Mouse (Mus musculus) intestine, embryonic 14.5 days (tissue): ENCODE results near the gene Olfr1214. TPM values are rescaled to one million over a fixed set of nuclear protein-coding genes. Genes with fewer than 3 reads are reported as not detected.

ENCODE experiments used
- polyA plus RNA-seq: library from polyadenylated mRNA; unstranded; fragments of >200 nt; fragmentation: Nextera tagmentation; extraction: Ambion mirVana; gene quantifications from 2 replicates; pipeline ENCODE4 v1.2.1, GENCODE M21; 2014

The Olfr1214 gene
- polyA plus RNA-seq, 1 experiment from 2014 or later: not detected

Other genes starting within 250 kb of the Olfr1214 start
- gene Olfr1198, start 241.3 kb downstream of the Olfr1214 start, polyA plus RNA-seq: not detected in 2 replicates
- gene Olfr1199, start 232.2 kb downstream of the Olfr1214 start, polyA plus RNA-seq: not detected in 2 replicates
- gene Olfr1200, start 222.2 kb downstream of the Olfr1214 start, polyA plus RNA-seq: not detected in 2 replicates
- gene Olfr1201, start 199.6 kb downstream of the Olfr1214 start, polyA plus RNA-seq: not detected in 2 replicates
- gene Olfr1202, start 178.2 kb downstream of the Olfr1214 start, polyA plus RNA-seq: not detected in 2 replicates
- not detected in 2 replicates for gene Olfr1205, start 162.9 kb downstream of the Olfr1214 start, polyA plus RNA-seq
- not detected in 2 replicates for gene Olfr1204, start 143.4 kb downstream of the Olfr1214 start, polyA plus RNA-seq
- not detected in 2 replicates for gene Olfr1206, start 129.4 kb downstream of the Olfr1214 start, polyA plus RNA-seq
- gene Olfr1208, start 90.3 kb downstream of the Olfr1214 start, polyA plus RNA-seq: not detected in 2 replicates
- not detected in 2 replicates for gene Olfr1209, start 77.5 kb downstream of the Olfr1214 start, polyA plus RNA-seq
- not detected in 2 replicates for gene Olfr1211, start 54.5 kb downstream of the Olfr1214 start, polyA plus RNA-seq
- not detected in 2 replicates for gene Olfr1212, start 38.7 kb downstream of the Olfr1214 start, polyA plus RNA-seq
- not detected in 2 replicates for gene Gm13762, start 12.4 kb downstream of the Olfr1214 start, polyA plus RNA-seq
- not detected in 2 replicates for gene Olfr1215, start 14.3 kb upstream of the Olfr1214 start, polyA plus RNA-seq
- not detected in 2 replicates for gene Olfr1216, start 25.7 kb upstream of the Olfr1214 start, polyA plus RNA-seq
- not detected in 2 replicates for gene Olfr1217, start 39.4 kb upstream of the Olfr1214 start, polyA plus RNA-seq
- not detected in 2 replicates for gene Olfr1218, start 68.5 kb upstream of the Olfr1214 start, polyA plus RNA-seq
- gene Olfr1219, start 90.9 kb upstream of the Olfr1214 start, polyA plus RNA-seq: not detected in 2 replicates
- not detected in 2 replicates for gene Olfr1220, start 114.2 kb upstream of the Olfr1214 start, polyA plus RNA-seq
- not detected in 2 replicates for gene Olfr1221, start 124.6 kb upstream of the Olfr1214 start, polyA plus RNA-seq
- not detected in 2 replicates for gene Olfr1222, start 140.4 kb upstream of the Olfr1214 start, polyA plus RNA-seq
- not detected in 2 replicates for gene Olfr1223, start 158.9 kb upstream of the Olfr1214 start, polyA plus RNA-seq
- not detected in 2 replicates for gene Olfr1224-ps1, start 171.4 kb upstream of the Olfr1214 start, polyA plus RNA-seq
- gene Olfr1225, start 182.0 kb upstream of the Olfr1214 start, polyA plus RNA-seq: not detected in 2 replicates
- not detected in 2 replicates for gene Olfr1226, start 207.4 kb upstream of the Olfr1214 start, polyA plus RNA-seq